Mouse (Mus musculus): ENCODE data around the gene Olfr688. TPM values are rescaled to one million over a fixed set of nuclear protein-coding genes. Genes with fewer than 3 reads are reported as not detected.

Gene Olfr688
- polyA plus RNA-seq, 1 experiment from 2014 or later = not detected

Other genes starting within 250 kb of the Olfr688 start
- not detected in 2 replicates for gene Olfr677, start 236.7 kb upstream of the Olfr688 start, polyA plus RNA-seq (2014; fragmentation: Nextera tagmentation; extraction: Ambion mirVana)
- gene Olfr678, start 223.6 kb upstream of the Olfr688 start, polyA plus RNA-seq (2014; fragmentation: Nextera tagmentation; extraction: Ambion mirVana) = not detected in 2 replicates
- not detected in 2 replicates for gene Olfr679, start 206.9 kb upstream of the Olfr688 start, polyA plus RNA-seq (2014; fragmentation: Nextera tagmentation; extraction: Ambion mirVana)
- gene Olfr680-ps1, start 195.3 kb upstream of the Olfr688 start, polyA plus RNA-seq (2014; fragmentation: Nextera tagmentation; extraction: Ambion mirVana) = not detected in 2 replicates
- gene Olfr681, start 171.3 kb upstream of the Olfr688 start, polyA plus RNA-seq (2014; fragmentation: Nextera tagmentation; extraction: Ambion mirVana) = not detected in 2 replicates
- not detected in 2 replicates for gene Olfr683, start 141.1 kb upstream of the Olfr688 start, polyA plus RNA-seq (2014; fragmentation: Nextera tagmentation; extraction: Ambion mirVana)
- gene Olfr684, start 124.4 kb upstream of the Olfr688 start, polyA plus RNA-seq (2014; fragmentation: Nextera tagmentation; extraction: Ambion mirVana) = not detected in 2 replicates
- not detected in 2 replicates for gene Olfr685, start 102.1 kb upstream of the Olfr688 start, polyA plus RNA-seq (2014; fragmentation: Nextera tagmentation; extraction: Ambion mirVana)
- not detected in 2 replicates for gene Olfr686, start 80.6 kb upstream of the Olfr688 start, polyA plus RNA-seq (2014; fragmentation: Nextera tagmentation; extraction: Ambion mirVana)
- gene Olfr689, start 23.1 kb downstream of the Olfr688 start, polyA plus RNA-seq (2014; fragmentation: Nextera tagmentation; extraction: Ambion mirVana) = not detected in 2 replicates
- gene Olfr690, start 46.0 kb downstream of the Olfr688 start, polyA plus RNA-seq (2014; fragmentation: Nextera tagmentation; extraction: Ambion mirVana) = not detected in 2 replicates
- 0.14 and 0.33 TPM in 2 replicates for gene Olfr691, start 54.2 kb downstream of the Olfr688 start, polyA plus RNA-seq (2014; fragmentation: Nextera tagmentation; extraction: Ambion mirVana)
- gene Olfr692, start 80.1 kb downstream of the Olfr688 start, polyA plus RNA-seq (2014; fragmentation: Nextera tagmentation; extraction: Ambion mirVana) = not detected in 2 replicates
- gene Gm5901, start 86.9 kb downstream of the Olfr688 start, polyA plus RNA-seq (2014; fragmentation: Nextera tagmentation; extraction: Ambion mirVana) = not detected in 2 replicates
- 39.0 and 42.2 TPM in 2 replicates for gene Fam160a2, start 112.0 kb downstream of the Olfr688 start, polyA plus RNA-seq (2014; fragmentation: Nextera tagmentation; extraction: Ambion mirVana)
- gene Cnga4, start 116.5 kb downstream of the Olfr688 start, polyA plus RNA-seq (2014; fragmentation: Nextera tagmentation; extraction: Ambion mirVana) = not detected in 2 replicates
- gene Cckbr, start 137.6 kb downstream of the Olfr688 start, polyA plus RNA-seq (2014; fragmentation: Nextera tagmentation; extraction: Ambion mirVana) = 3.8 and 4.0 TPM in 2 replicates
- 32.6 and 36.0 TPM in 2 replicates for gene Cavin3, start 194.2 kb downstream of the Olfr688 start, polyA plus RNA-seq (2014; fragmentation: Nextera tagmentation; extraction: Ambion mirVana)

Data from hindbrain, embryonic 14.5 days (tissue).